Mouse (Mus musculus): ENCODE results near the gene Lrrc18.

- TF ChIP-seq CTCF (IDR thresholded peaks at IDR 0.05; ENCODE audit: borderline replicate concordance, insufficient read depth, low read length) (no peak), POLR2A (IDR thresholded peaks at IDR 0.05; ENCODE audit: low read depth, low read length) (no peak)
These were observed 8.3 kb downstream of the Lrrc18 start for GRCm38 (mm10) chr14:32999511-32999910.

Measured in embryonic fibroblast, embryonic 13.5 days (primary cell).